Mouse (Mus musculus) limb, embryonic 15.5 days (tissue): ENCODE measurements around the gene Dnah14. TPM values are rescaled to one million over a fixed set of nuclear protein-coding genes. Genes with fewer than 3 reads are reported as not detected.
"Not testable (repeated sequence)": the region's sequence is repeated elsewhere in the genome, so short reads cannot be mapped to it uniquely, and the experiment has no call there.

ENCODE experiments used
- ATAC-seq: fragments of 200-750 bp; cut with Nextera tagmentation; 2 replicates; pipeline ENCODE4 v1.8.0; 2017; ENCODE audit warnings: low read depth, moderate TSS enrichment; ENCODE audit not compliant: insufficient number of reproducible peaks, low FRiP score, low TSS enrichment
- H3K27ac ChIP-seq: fragments of 300-500 bp; sonication (generic); 2 replicates; pipeline ENCODE4 v1.5.1; 2015; ENCODE audit warnings: moderate library complexity, mild to moderate bottlenecking, inconsistent platforms
- H3K27me3 ChIP-seq: fragments of 300-500 bp; sonication (generic); 2 replicates; pipeline ENCODE4 v1.6.1; 2015; ENCODE audit warnings: inconsistent platforms
- H3K36me3 ChIP-seq: fragments of 300-500 bp; sonication (generic); 2 replicates; pipeline ENCODE4 v1.6.1; 2015; ENCODE audit warnings: inconsistent platforms
- H3K4me1 ChIP-seq: fragments of 300-500 bp; sonication (generic); 2 replicates; pipeline ENCODE4 v1.6.1; 2015; ENCODE audit warnings: inconsistent platforms
- H3K4me2 ChIP-seq: fragments of 300-500 bp; sonication (generic); 2 replicates; pipeline ENCODE4 v1.6.1; 2015; ENCODE audit warnings: mild to moderate bottlenecking, inconsistent platforms
- H3K4me3 ChIP-seq: fragments of 300-500 bp; sonication (generic); 2 replicates; pipeline ENCODE4 v1.5.1; 2015; ENCODE audit warnings: mild to moderate bottlenecking, inconsistent platforms
- H3K9ac ChIP-seq: fragments of 300-500 bp; sonication (generic); 2 replicates; pipeline ENCODE4 v1.6.1; 2015; ENCODE audit warnings: inconsistent platforms
- H3K9me3 ChIP-seq: fragments of 300-500 bp; sonication (generic); 2 replicates; pipeline ENCODE4 v1.6.1; 2016; ENCODE audit warnings: inconsistent platforms
- WGBS: fragments of 180-500 bp; shearing (Covaris S2); methylation state at CpG from one replicate; pipeline ENCODE4 v1.1.7; 2015; 5-methylcytosine and 5-hydroxymethylcytosine counted together
- polyA plus RNA-seq: library from polyadenylated mRNA; unstranded; fragments of >200 nt; fragmentation: Nextera tagmentation; extraction: Ambion mirVana; gene quantifications from 2 replicates; pipeline ENCODE4 v1.2.1, GENCODE M21; 2015

The Dnah14 gene
- polyA plus RNA-seq, 1 experiment from 2014 or later = 1.4 TPM

- no peaks in the 10 kb centered on the region for H3K27me3 ChIP-seq
- no peaks in the 10 kb centered on the region for H3K4me1 ChIP-seq
- H3K4me2 ChIP-seq = no peak overlapping the region
- H3K9ac ChIP-seq = no peak overlapping the region
- no peak overlapping the region for H3K4me3 ChIP-seq
- H3K27ac ChIP-seq = no peak overlapping the region
- no peak for ATAC-seq
- WGBS = 78% methylated on average over 5 of the region's 5 CpGs
- H3K9me3 ChIP-seq = no peaks in the 10 kb centered on the region
- H3K36me3 ChIP-seq = no peaks in the 10 kb centered on the region
These were observed 157.2 kb downstream of the Dnah14 start for GRCm38 (mm10) chr1:181733517-181733916.

- no peaks in the 10 kb centered on the region for H3K36me3 ChIP-seq
- 61% methylated on average over 5 of the region's 5 CpGs for WGBS
- no peak overlapping the region for H3K27ac ChIP-seq
- H3K4me3 ChIP-seq = no peak overlapping the region
- H3K27me3 ChIP-seq = no peaks in the 10 kb centered on the region
- H3K9me3 ChIP-seq = no peaks in the 10 kb centered on the region
- no peak overlapping the region for H3K9ac ChIP-seq
- H3K4me2 ChIP-seq = no peak overlapping the region
- H3K4me1 ChIP-seq = no peaks in the 10 kb centered on the region
- no peak for ATAC-seq
These were observed 163.9 kb downstream of the Dnah14 start for GRCm38 (mm10) chr1:181740259-181740658.

- WGBS = 35% methylated on average over 4 of the region's 4 CpGs
- Histone ChIP-seq H3K27ac (no peak overlapping the region), H3K4me2 (no peak overlapping the region), H3K9me3 (no peaks in the 10 kb centered on the region), H3K4me1 (no peaks in the 10 kb centered on the region), H3K27me3 (no peaks in the 10 kb centered on the region), H3K9ac (no peak overlapping the region), H3K4me3 (no peak overlapping the region), H3K36me3 (no peaks in the 10 kb centered on the region)
- no peak for ATAC-seq
These were observed 166.0 kb downstream of the Dnah14 start for GRCm38 (mm10) chr1:181742251-181742885.

- WGBS = 55% methylated on average over 14 of the region's 14 CpGs
- H3K36me3 ChIP-seq = no peaks in the 10 kb centered on the region
- H3K27ac ChIP-seq = no peak overlapping the region
- H3K4me2 ChIP-seq = no peak overlapping the region
- no peak overlapping the region for H3K4me3 ChIP-seq
- H3K27me3 ChIP-seq = no peaks in the 10 kb centered on the region
- no peak for ATAC-seq
- H3K9ac ChIP-seq = no peak overlapping the region
- no peaks in the 10 kb centered on the region for H3K4me1 ChIP-seq
- no peaks in the 10 kb centered on the region for H3K9me3 ChIP-seq
These were observed 193.0 kb downstream of the Dnah14 start for GRCm38 (mm10) chr1:181769392-181769791.

- H3K36me3 ChIP-seq = no peaks in the 10 kb centered on the region
- H3K4me1 ChIP-seq = no peaks in the 10 kb centered on the region
- 94% methylated on average over 3 of the region's 3 CpGs for WGBS
- no peak overlapping the region for H3K4me2 ChIP-seq
- H3K9me3 ChIP-seq = no peaks in the 10 kb centered on the region
- H3K9ac ChIP-seq = no peak overlapping the region
- no peak overlapping the region for H3K27ac ChIP-seq
- H3K4me3 ChIP-seq = no peak overlapping the region
- ATAC-seq = no peak
- no peaks in the 10 kb centered on the region for H3K27me3 ChIP-seq
These were observed 195.5 kb downstream of the Dnah14 start for GRCm38 (mm10) chr1:181771871-181772270.

- no peak for ATAC-seq
- Histone ChIP-seq H3K36me3 (no peaks in the 10 kb centered on the region), H3K9ac (no peak overlapping the region), H3K27ac (no peak overlapping the region), H3K4me1 (no peaks in the 10 kb centered on the region), H3K4me3 (no peak overlapping the region), H3K9me3 (no peaks in the 10 kb centered on the region), H3K27me3 (no peaks in the 10 kb centered on the region), H3K4me2 (no peak overlapping the region)
- 67% methylated on average over 1 of the region's 1 CpGs for WGBS
These were observed 200.2 kb downstream of the Dnah14 start for GRCm38 (mm10) chr1:181776541-181776940.

- not testable (repeated sequence) for H3K4me3 ChIP-seq, H3K36me3 ChIP-seq, H3K4me2 ChIP-seq, H3K4me1 ChIP-seq, H3K27ac ChIP-seq, H3K27me3 ChIP-seq, ATAC-seq, H3K9ac ChIP-seq, H3K9me3 ChIP-seq
- WGBS = 96% methylated on average over 11 of the region's 11 CpGs
These were observed 206.2 kb downstream of the Dnah14 start for GRCm38 (mm10) chr1:181782600-181782999.

- Histone ChIP-seq H3K36me3 (no peaks in the 10 kb centered on the region), H3K27ac (no peak overlapping the region), H3K9ac (no peak overlapping the region), H3K27me3 (no peaks in the 10 kb centered on the region), H3K9me3 (no peaks in the 10 kb centered on the region), H3K4me3 (no peak overlapping the region), H3K4me1 (peaks cover 5% of the 10 kb centered on the region), H3K4me2 (no peak overlapping the region)
- WGBS = 21% methylated on average over 6 of the region's 6 CpGs
- ATAC-seq = no peak
These were observed 213.6 kb downstream of the Dnah14 start for GRCm38 (mm10) chr1:181789952-181790351.

- 17% methylated on average over 2 of the region's 2 CpGs for WGBS
These were observed 217.2 kb downstream of the Dnah14 start for GRCm38 (mm10) chr1:181793541-181793940.

GRCm38 (mm10) chr1:181799911-181800310, 223.6 kb downstream of the Dnah14 start:
- Histone ChIP-seq H3K27me3 (no peaks in the 10 kb centered on the region), H3K4me1 (no peaks in the 10 kb centered on the region), H3K4me2 (no peak overlapping the region), H3K9ac (no peak overlapping the region), H3K36me3 (no peaks in the 10 kb centered on the region), H3K4me3 (no peak overlapping the region), H3K9me3 (no peaks in the 10 kb centered on the region), H3K27ac (no peak overlapping the region)
- no peak for ATAC-seq
- 83% methylated on average over 3 of the region's 3 CpGs for WGBS

More at GRCm38 (mm10) chr1:181793541-181793940, 217.2 kb downstream of the Dnah14 start:
- H3K9ac ChIP-seq = no peak overlapping the region
- H3K27ac ChIP-seq = peak overlapping the region; percentile 27
- no peak overlapping the region for H3K4me2 ChIP-seq
- no peaks in the 10 kb centered on the region for H3K36me3 ChIP-seq
- H3K4me3 ChIP-seq = no peak overlapping the region
- H3K9me3 ChIP-seq = no peaks in the 10 kb centered on the region
- peak; percentile 67; the same call in 1 of the 2 replicates for ATAC-seq
- H3K4me1 ChIP-seq = peaks cover 5% of the 10 kb centered on the region
- no peaks in the 10 kb centered on the region for H3K27me3 ChIP-seq

- Histone ChIP-seq H3K4me3 (no peak overlapping the region), H3K4me1 (no peaks in the 10 kb centered on the region), H3K27me3 (no peaks in the 10 kb centered on the region), H3K27ac (no peak overlapping the region), H3K4me2 (no peak overlapping the region), H3K9ac (no peak overlapping the region), H3K9me3 (no peaks in the 10 kb centered on the region), H3K36me3 (no peaks in the 10 kb centered on the region)
- no peak for ATAC-seq
- 82% methylated on average over 4 of the region's 4 CpGs for WGBS
These were observed 224.3 kb downstream of the Dnah14 start for GRCm38 (mm10) chr1:181800667-181801066.

GRCm38 (mm10) chr1:181811481-181812223, 235.3 kb downstream of the Dnah14 start:
- WGBS = 79% methylated on average over 18 of the region's 18 CpGs
- Histone ChIP-seq H3K36me3 (peaks cover 27% of the 10 kb centered on the region), H3K27me3 (no peaks in the 10 kb centered on the region), H3K27ac (no peak overlapping the region), H3K4me1 (no peaks in the 10 kb centered on the region), H3K9me3 (no peaks in the 10 kb centered on the region), H3K4me2 (no peak overlapping the region), H3K9ac (no peak overlapping the region), H3K4me3 (no peak overlapping the region)
- no peak for ATAC-seq
